Mouse (Mus musculus) liver, embryonic 13.5 days (tissue): ENCODE data around the gene Lmo1. TPM values are rescaled to one million over a fixed set of nuclear protein-coding genes. Genes with fewer than 3 reads are reported as not detected.
"Not testable (repeated sequence)": the region's sequence is repeated elsewhere in the genome, so short reads cannot be mapped to it uniquely, and the experiment has no call there.

ENCODE experiments used
- ATAC-seq: fragments of 200-750 bp; cut with Nextera tagmentation; 2 replicates; pipeline ENCODE4 v1.8.0; 2017; ENCODE audit warnings: low read depth, mild to moderate bottlenecking, moderate number of reproducible peaks, moderate library complexity
- DNase-seq: peaks from one replicate; pipeline ENCODE4 v3.0.0; 2022
- H3K27ac ChIP-seq: fragments of 300-500 bp; sonication (generic); 2 replicates; pipeline ENCODE4 v1.5.1; 2015; ENCODE audit warnings: moderate library complexity, mild to moderate bottlenecking, inconsistent platforms
- H3K27me3 ChIP-seq: fragments of 300-500 bp; sonication (generic); 2 replicates; pipeline ENCODE4 v1.6.1; 2015; ENCODE audit warnings: mild to moderate bottlenecking, inconsistent platforms
- H3K36me3 ChIP-seq: fragments of 300-500 bp; sonication (generic); 2 replicates; pipeline ENCODE4 v1.6.1; 2015; ENCODE audit warnings: mild to moderate bottlenecking, inconsistent platforms
- H3K4me1 ChIP-seq: fragments of 300-500 bp; sonication (generic); replicated peaks from 2 replicates; pipeline ENCODE4 v1.6.1; 2015; ENCODE audit warnings: inconsistent platforms
- H3K4me2 ChIP-seq: fragments of 300-500 bp; sonication (generic); 2 replicates; pipeline ENCODE4 v1.6.1; 2015; ENCODE audit warnings: inconsistent platforms, mild to moderate bottlenecking, moderate library complexity
- H3K4me3 ChIP-seq: fragments of 300-500 bp; sonication (generic); replicated peaks from 2 replicates; pipeline ENCODE4 v1.5.1; 2015; ENCODE audit warnings: mild to moderate bottlenecking, inconsistent platforms
- H3K9ac ChIP-seq: fragments of 300-500 bp; sonication (generic); 2 replicates; pipeline ENCODE4 v1.6.1; 2015; ENCODE audit warnings: mild to moderate bottlenecking, inconsistent platforms
- H3K9me3 ChIP-seq: fragments of 300-500 bp; sonication (generic); replicated peaks from 2 replicates; pipeline ENCODE4 v1.6.1; 2016; ENCODE audit warnings: inconsistent platforms
- whole genome bisulfite sequencing: fragments of 180-500 bp; shearing (Covaris S2); methylation state at CpG from one replicate; pipeline ENCODE4 v1.1.7; 2015; ENCODE audit not compliant: insufficient replicate concordance; 5-methylcytosine and 5-hydroxymethylcytosine counted together
- polyA plus RNA-seq: library from polyadenylated mRNA; unstranded; fragments of >200 nt; fragmentation: Nextera tagmentation; extraction: Ambion mirVana; gene quantifications from 2 replicates; pipeline ENCODE4 v1.2.1, GENCODE M21; 2015

Gene Lmo1
- polyA plus RNA-seq, 1 experiment from 2014 or later: 1.0 TPM

GRCm38 (mm10) chr7:109101167-109101566, 73.8 kb downstream of the Lmo1 start:
- Histone ChIP-seq H3K27me3 (no peaks in the 10 kb centered on the region), H3K4me2 (no peak overlapping the region), H3K4me3 (no peak overlapping the region), H3K4me1 (peaks cover 19% of the 10 kb centered on the region), H3K36me3 (no peaks in the 10 kb centered on the region), H3K9me3 (no peaks in the 10 kb centered on the region), H3K27ac (no peak overlapping the region), H3K9ac (no peak overlapping the region)
- ATAC-seq: no peak
- DNase-seq: no peak
- 73% methylated on average over 3 of the region's 3 CpGs for whole genome bisulfite sequencing

GRCm38 (mm10) chr7:109098145-109099018, 76.6 kb downstream of the Lmo1 start:
- DNase-seq: no peak

GRCm38 (mm10) chr7:109097203-109097602, 77.8 kb downstream of the Lmo1 start:
- Histone ChIP-seq H3K4me3 (no peak overlapping the region), H3K9ac (no peak overlapping the region), H3K9me3 (no peaks in the 10 kb centered on the region), H3K27me3 (no peaks in the 10 kb centered on the region), H3K27ac (no peak overlapping the region), H3K4me2 (no peak overlapping the region), H3K4me1 (0 out of 2 replicates have a peak, but pooled peaks cover 9% of the 10 kb centered on the region), H3K36me3 (no peaks in the 10 kb centered on the region)
- ATAC-seq (no peak), DNase-seq (no peak)
- WGBS: 55% methylated on average over 7 of the region's 7 CpGs

More at GRCm38 (mm10) chr7:109098145-109099018, 76.6 kb downstream of the Lmo1 start:
- ATAC-seq: peak; percentile 50; the same call in 1 of the 2 replicates
- H3K36me3 ChIP-seq: no peaks in the 10 kb centered on the region
- H3K9ac ChIP-seq: no peak overlapping the region
- 21% methylated on average over 6 of the region's 6 CpGs for WGBS
- no peaks in the 10 kb centered on the region for H3K27me3 ChIP-seq
- H3K9me3 ChIP-seq: no peaks in the 10 kb centered on the region
- no peak overlapping the region for H3K27ac ChIP-seq
- no peak overlapping the region for H3K4me2 ChIP-seq
- H3K4me1 ChIP-seq: 0 out of 2 replicates have a peak, but pooled peaks cover 9% of the 10 kb centered on the region
- no peak overlapping the region for H3K4me3 ChIP-seq

GRCm38 (mm10) chr7:109096618-109097017, 78.4 kb downstream of the Lmo1 start:
- no peak overlapping the region for H3K27ac ChIP-seq
- no peaks in the 10 kb centered on the region for H3K27me3 ChIP-seq
- DNase-seq: no peak
- WGBS: 48% methylated on average over 4 of the region's 4 CpGs
- no peak overlapping the region for H3K9ac ChIP-seq
- 0 out of 2 replicates have a peak, but pooled peaks cover 9% of the 10 kb centered on the region for H3K4me1 ChIP-seq
- H3K4me3 ChIP-seq: no peak overlapping the region
- peak; percentile 62; the same call in 1 of the 2 replicates for ATAC-seq
- H3K4me2 ChIP-seq: no peak overlapping the region
- no peaks in the 10 kb centered on the region for H3K9me3 ChIP-seq
- no peaks in the 10 kb centered on the region for H3K36me3 ChIP-seq

GRCm38 (mm10) chr7:109094294-109094693, 80.7 kb downstream of the Lmo1 start:
- Histone ChIP-seq H3K36me3 (no peaks in the 10 kb centered on the region), H3K9me3 (no peaks in the 10 kb centered on the region), H3K4me1 (0 out of 2 replicates have a peak, but pooled peaks cover 9% of the 10 kb centered on the region), H3K4me2 (no peak overlapping the region), H3K27ac (no peak overlapping the region), H3K9ac (no peak overlapping the region), H3K27me3 (no peaks in the 10 kb centered on the region), H3K4me3 (no peak overlapping the region)
- no CpG with 5 or more reads among the region's 7 CpGs for WGBS
- DNase-seq (no peak), ATAC-seq (no peak)

- H3K27ac ChIP-seq, ATAC-seq, H3K27me3 ChIP-seq, H3K4me2 ChIP-seq, H3K9me3 ChIP-seq, H3K9ac ChIP-seq, H3K4me1 ChIP-seq, H3K36me3 ChIP-seq, DNase-seq, H3K4me3 ChIP-seq: not testable (repeated sequence)
- no CpG with 5 or more reads among the region's 2 CpGs for WGBS
Observed at GRCm38 (mm10) chr7:109091316-109091715, 83.7 kb downstream of the Lmo1 start.

Other genes starting within 250 kb of the Lmo1 start
- gene Nlrp10, start 245.0 kb downstream of the Lmo1 start, polyA plus RNA-seq: 0.02 and 0.07 TPM in 2 replicates
- 40.6 and 48.6 TPM in 2 replicates for gene Eif3f, start 240.8 kb downstream of the Lmo1 start, polyA plus RNA-seq
- 0.06 and 0.07 TPM in 2 replicates for gene Tub, start 224.9 kb downstream of the Lmo1 start, polyA plus RNA-seq
- gene Ric3, start 91.9 kb downstream of the Lmo1 start, polyA plus RNA-seq: 0.64 and 0.73 TPM in 2 replicates